Mouse (Mus musculus): ENCODE results near the gene Mrpl14. TPM values are rescaled to one million over a fixed set of nuclear protein-coding genes. Genes with fewer than 3 reads are reported as not detected.

Mrpl14 gene
- polyA plus RNA-seq, 1 experiment = 106 TPM

Other genes with a start within 250 kb of the Mrpl14 start
- gene Spats1, start 210.9 kb upstream of the Mrpl14 start, polyA plus RNA-seq (2012; rRNA removed) = 0.14 TPM in 1 of 2 replicates, not detected in the other
- gene Aars2, start 179.5 kb upstream of the Mrpl14 start, polyA plus RNA-seq (2012; rRNA removed) = 10.2 TPM in 2 replicates
- 0.01 TPM in 1 of 2 replicates, not detected in the other for gene Tcte1, start 162.9 kb upstream of the Mrpl14 start, polyA plus RNA-seq (2012; rRNA removed)
- gene Tmem151b, start 136.6 kb upstream of the Mrpl14 start, polyA plus RNA-seq (2012; rRNA removed) = 0.51 and 0.81 TPM in 2 replicates
- 5.7 and 6.1 TPM in 2 replicates for gene Nfkbie, start 130.6 kb upstream of the Mrpl14 start, polyA plus RNA-seq (2012; rRNA removed)
- 62.3 and 69.4 TPM in 2 replicates for gene Slc35b2, start 122.4 kb upstream of the Mrpl14 start, polyA plus RNA-seq (2012; rRNA removed)
- gene Hsp90ab1, start 113.1 kb upstream of the Mrpl14 start, polyA plus RNA-seq (2012; rRNA removed) = 635 and 857 TPM in 2 replicates
- 210 and 219 TPM in 2 replicates for gene Slc29a1, start 86.7 kb upstream of the Mrpl14 start, polyA plus RNA-seq (2012; rRNA removed)
- gene Mymx, start 84.2 kb upstream of the Mrpl14 start, polyA plus RNA-seq (2012; rRNA removed) = 0.31 and 0.84 TPM in 2 replicates
- 2.3 and 2.7 TPM in 2 replicates for gene Capn11, start 27.0 kb upstream of the Mrpl14 start, polyA plus RNA-seq (2012; rRNA removed)
- gene Tmem63b, start 583 bp downstream of the Mrpl14 start, polyA plus RNA-seq (2012; rRNA removed) = 73.6 and 76.5 TPM in 2 replicates
- gene 1600014C23Rik, start 47.5 kb downstream of the Mrpl14 start, polyA plus RNA-seq (2012; rRNA removed) = not detected in 2 replicates

Data from urinary bladder, adult 2 months (tissue).